Mouse (Mus musculus) forebrain, embryonic 14.5 days (tissue): ENCODE data around the gene Gm44973. TPM values are rescaled to one million over a fixed set of nuclear protein-coding genes. Genes with fewer than 3 reads are reported as not detected.

Experiments
- ATAC-seq: fragments of 200-750 bp; cut with Nextera tagmentation; 2 replicates; pipeline ENCODE4 v1.8.0; 2017; ENCODE audit warnings: mild to moderate bottlenecking, moderate library complexity
- DNase-seq: peaks from one replicate; pipeline ENCODE4 v3.0.0-alpha.2; 2015; ENCODE audit warnings: low spot score
- H3K27ac ChIP-seq: fragments of 300-500 bp; sonication (generic); 2 replicates; pipeline ENCODE4 v1.5.1; 2014; ENCODE audit warnings: low read depth, mild to moderate bottlenecking, control low read depth, low read length, moderate library complexity
- H3K27me3 ChIP-seq: fragments of 300-500 bp; sonication (generic); replicated peaks from 2 replicates; pipeline ENCODE4 v1.6.1; 2014; ENCODE audit warnings: low read length, control low read depth, mixed read lengths; ENCODE audit not compliant: control insufficient read depth, insufficient read depth
- H3K36me3 ChIP-seq: fragments of 300-500 bp; sonication (generic); 2 replicates; pipeline ENCODE4 v1.6.1; 2014; ENCODE audit warnings: low read length, control low read depth; ENCODE audit not compliant: control insufficient read depth, insufficient read depth
- H3K4me1 ChIP-seq: fragments of 300-500 bp; sonication (generic); 2 replicates; pipeline ENCODE4 v1.6.1; 2014; ENCODE audit warnings: antibody characterized with exemption, low read length, control low read depth; ENCODE audit not compliant: control insufficient read depth, insufficient read depth
- H3K4me2 ChIP-seq: fragments of 300-500 bp; sonication (generic); 2 replicates; pipeline ENCODE4 v1.6.1; 2014; ENCODE audit warnings: mild to moderate bottlenecking, control low read depth, low read length
- H3K4me3 ChIP-seq: fragments of 300-500 bp; sonication (generic); 2 replicates; pipeline ENCODE4 v1.5.1; 2014; ENCODE audit warnings: low read depth, low read length, control low read depth
- H3K9ac ChIP-seq: fragments of 300-500 bp; sonication (generic); 2 replicates; pipeline ENCODE4 v1.6.1; 2014; ENCODE audit warnings: mild to moderate bottlenecking, low read length, control low read depth, moderate library complexity
- H3K9me3 ChIP-seq: fragments of 300-500 bp; sonication (generic); replicated peaks from 2 replicates; pipeline ENCODE4 v1.6.1; 2016; ENCODE audit warnings: low read length, control low read depth, mixed read lengths; ENCODE audit not compliant: control insufficient read depth
- WGBS: fragments of 180-500 bp; shearing (Covaris S2); extraction: QIAGEN DNeasy Blood & Tissue Kit; methylation state at CpG from one replicate; pipeline ENCODE4 v1.1.7; 2014; 5-methylcytosine and 5-hydroxymethylcytosine counted together
- polyA plus RNA-seq: library from polyadenylated mRNA; unstranded; fragments of >200 nt; fragmentation: Nextera tagmentation; extraction: Ambion mirVana; gene quantifications from 2 replicates; pipeline ENCODE4 v1.2.1, GENCODE M21; 2014

Gene Gm44973
- polyA plus RNA-seq, result 0.59 and 1.9 TPM in 2 replicates

DNA sequence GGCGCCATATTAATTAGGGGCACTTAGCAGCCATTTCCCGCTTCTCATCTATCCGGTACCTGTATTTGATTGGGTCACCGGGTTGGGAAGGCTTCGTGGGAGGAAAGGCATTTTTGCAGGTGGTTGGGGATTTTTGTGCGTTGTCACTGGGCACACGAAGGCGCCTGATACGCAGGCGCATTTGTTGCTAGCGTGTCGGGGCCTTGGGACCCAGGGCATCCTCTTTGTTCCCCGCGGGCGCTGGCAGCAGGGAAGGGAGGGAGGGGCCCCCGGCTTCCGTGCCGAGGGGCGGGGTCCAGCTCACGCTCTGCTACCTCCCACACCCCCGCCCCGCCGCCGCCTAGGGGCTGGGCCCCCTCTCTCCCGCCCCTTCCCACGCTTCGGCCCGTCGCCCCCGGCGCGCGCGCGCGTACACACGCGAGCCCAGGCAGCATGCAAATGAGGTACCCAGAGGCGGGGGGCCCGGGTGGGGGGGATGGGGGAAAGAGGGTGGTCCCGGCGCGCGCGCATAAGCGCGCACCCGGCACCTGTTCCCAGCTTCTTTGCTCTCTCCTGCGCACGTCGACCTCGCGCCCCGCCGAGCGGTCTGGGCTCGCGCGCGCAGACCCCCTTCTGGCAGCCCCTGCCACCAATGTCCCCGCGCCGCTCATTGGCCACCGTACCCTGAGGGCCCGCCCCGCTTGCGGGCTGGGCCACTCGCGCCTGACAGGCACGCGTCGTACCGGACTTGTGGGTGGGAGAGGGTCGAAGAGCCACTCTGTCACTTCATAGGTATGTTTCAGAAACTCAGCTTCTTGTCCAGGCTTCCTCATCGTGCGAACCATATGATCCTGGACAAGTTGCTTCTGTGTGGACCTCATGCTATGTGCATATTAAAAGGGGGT, at the start of gene Gm44973:
Gene Gm44973, plus strand, starts transcription at position 379 of the 884 bp plus-strand sequence.
- DNase-seq, result peak; percentile 97
- peaks cover 5% of the 10 kb centered on the region; the same call in 1 of the 2 replicates for H3K4me1 ChIP-seq
- H3K36me3 ChIP-seq, result peaks cover 26% of the 10 kb centered on the region
- ATAC-seq, result peak; percentile 78
- under 1% methylated on average over 60 of the region's 76 CpGs for WGBS
- H3K27me3 ChIP-seq, result no peaks in the 10 kb centered on the region
- H3K4me2 ChIP-seq, result peak within 1 kb of the TSS; percentile 59
- H3K4me3 ChIP-seq, result peak within 1 kb of the TSS; percentile 70
- peak within 1 kb of the TSS; percentile 99 for H3K27ac ChIP-seq
- H3K9ac ChIP-seq, result peak within 1 kb of the TSS; percentile 88
- no peaks in the 10 kb centered on the region for H3K9me3 ChIP-seq

DNA sequence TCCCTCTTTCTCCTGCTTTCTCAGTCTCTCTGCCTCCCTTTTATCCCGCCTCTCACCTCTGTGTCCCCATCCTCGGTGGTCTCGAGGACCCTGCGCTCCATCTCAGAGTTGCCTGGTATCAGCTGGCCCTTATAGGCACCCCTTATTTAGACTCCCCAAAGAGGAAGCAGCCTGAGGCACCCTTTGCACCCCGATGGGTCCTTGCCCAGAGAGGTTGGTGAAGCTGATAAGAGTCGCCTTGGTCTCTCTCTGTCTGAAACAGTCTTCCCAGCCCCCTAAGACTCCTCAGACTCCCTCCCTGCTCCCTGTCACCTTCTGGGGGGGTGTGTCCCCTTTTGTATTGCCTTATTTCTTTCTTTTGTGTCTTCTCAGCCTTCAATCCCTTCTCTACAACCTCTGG, 44.2 kb upstream of the Gm44973 start, which contains the start of gene Sbk3:
Gene Sbk3, minus strand, starts transcription at position 101 of the 400 bp plus-strand sequence.
- Histone ChIP-seq H3K27me3 (no peaks in the 10 kb centered on the region), H3K27ac (no peak within 1 kb of the TSS), H3K9me3 (no peaks in the 10 kb centered on the region), H3K36me3 (no peaks in the 10 kb centered on the region), H3K9ac (no peak within 1 kb of the TSS), H3K4me2 (no peak within 1 kb of the TSS), H3K4me3 (no peak within 1 kb of the TSS), H3K4me1 (no peaks in the 10 kb centered on the region)
- ATAC-seq (no peak), DNase-seq (no peak)
- 31% methylated on average over 6 of the region's 6 CpGs for WGBS

DNA sequence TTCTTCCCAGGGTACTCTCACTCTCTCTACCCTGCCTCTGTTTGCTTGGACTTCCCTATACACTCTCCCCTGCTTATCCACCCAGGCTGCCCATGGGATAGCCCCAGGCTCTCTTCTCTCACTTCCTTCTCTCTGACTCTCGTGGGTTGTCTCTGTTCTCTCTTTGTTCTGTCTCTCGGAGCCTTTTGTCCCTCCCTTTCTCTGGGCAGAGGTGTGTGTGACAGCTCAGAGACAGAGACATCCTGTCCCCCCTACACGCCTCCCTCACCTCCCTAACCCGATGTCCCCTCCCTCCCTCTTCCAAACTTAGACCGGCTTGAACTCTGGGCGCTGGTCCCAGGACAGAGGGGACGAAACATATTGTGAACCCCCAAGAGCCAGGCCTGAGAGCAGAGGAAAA, 43.6 kb upstream of the Gm44973 start:
- DNase-seq, result no peak
- no peak overlapping the region for H3K4me3 ChIP-seq
- no peak overlapping the region for H3K27ac ChIP-seq
- H3K4me1 ChIP-seq, result no peaks in the 10 kb centered on the region
- peaks cover under 1% of the 10 kb centered on the region; the same call in 1 of the 2 replicates for H3K9me3 ChIP-seq
- WGBS, result 19% methylated on average over 7 of the region's 7 CpGs
- no peak overlapping the region for H3K9ac ChIP-seq
- no peaks in the 10 kb centered on the region for H3K36me3 ChIP-seq
- ATAC-seq, result no peak
- no peak overlapping the region for H3K4me2 ChIP-seq
- no peaks in the 10 kb centered on the region for H3K27me3 ChIP-seq

DNA sequence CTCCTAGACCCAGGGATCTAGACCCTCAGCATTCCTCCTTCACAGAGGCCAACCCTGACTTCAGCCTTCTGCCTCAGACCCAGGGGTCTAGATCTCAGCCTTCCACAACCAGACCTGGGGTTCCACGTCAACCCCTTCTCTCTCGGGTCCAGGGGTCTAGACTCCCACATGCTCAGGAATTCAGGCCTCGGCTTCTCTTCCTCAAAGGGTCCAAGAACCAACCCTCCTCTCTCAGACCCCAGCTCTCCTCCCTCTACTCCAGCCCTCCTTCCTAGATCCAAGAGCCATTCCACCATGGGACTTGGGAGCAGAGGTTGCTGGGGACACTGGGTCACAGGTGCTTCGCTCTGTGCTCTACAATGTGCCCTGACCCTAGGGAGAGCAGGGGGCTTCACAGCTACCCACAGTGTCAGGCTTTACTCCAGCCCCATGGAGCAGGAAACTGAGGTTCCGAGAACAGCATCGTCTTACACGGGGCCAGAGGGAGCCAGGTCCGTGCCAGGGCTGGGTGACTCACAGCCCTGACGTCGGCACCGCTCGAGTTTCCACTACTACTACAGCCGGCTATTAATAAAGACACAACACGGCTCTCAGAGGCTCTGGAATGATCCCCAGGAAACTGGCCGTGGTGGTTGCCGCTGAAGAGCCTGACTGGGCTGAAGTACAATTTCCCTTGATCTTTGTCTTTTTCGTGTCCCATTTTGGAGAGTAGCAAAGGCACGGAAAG, 42.8 kb upstream of the Gm44973 start:
- Histone ChIP-seq H3K36me3 (no peaks in the 10 kb centered on the region), H3K9me3 (peaks cover 3% of the 10 kb centered on the region; the same call in 1 of the 2 replicates), H3K4me1 (no peaks in the 10 kb centered on the region), H3K27me3 (no peaks in the 10 kb centered on the region), H3K4me3 (no peak overlapping the region), H3K27ac (no peak overlapping the region), H3K9ac (no peak overlapping the region), H3K4me2 (no peak overlapping the region)
- 83% methylated on average over 18 of the region's 18 CpGs for WGBS
- no peak for DNase-seq
- no peak for ATAC-seq

DNA sequence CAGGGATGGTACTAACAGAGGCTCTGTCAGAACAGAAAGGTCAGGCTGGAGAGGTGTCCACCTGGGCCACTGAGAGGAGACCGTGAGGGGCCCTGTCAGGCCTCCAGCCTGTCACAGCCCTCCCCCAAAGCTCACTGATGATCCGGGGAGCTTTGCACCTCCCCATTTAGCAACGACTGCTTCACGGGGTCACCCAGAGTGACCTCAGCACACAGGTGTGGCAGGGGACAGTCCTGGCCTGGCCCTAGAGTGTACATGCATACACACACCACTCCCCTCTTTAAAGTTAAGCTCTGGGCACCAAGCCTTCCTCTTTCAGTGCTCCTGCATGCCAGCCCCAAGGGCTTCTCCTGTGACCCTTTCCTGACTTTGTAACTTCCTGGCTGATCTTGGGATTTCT, 39.8 kb upstream of the Gm44973 start:
- Histone ChIP-seq H3K27ac (no peak overlapping the region), H3K27me3 (no peaks in the 10 kb centered on the region), H3K4me1 (no peaks in the 10 kb centered on the region), H3K9ac (no peak overlapping the region), H3K36me3 (no peaks in the 10 kb centered on the region), H3K9me3 (peaks cover 3% of the 10 kb centered on the region; the same call in 1 of the 2 replicates), H3K4me3 (no peak overlapping the region), H3K4me2 (no peak overlapping the region)
- ATAC-seq (no peak), DNase-seq (no peak)
- WGBS, result 77% methylated on average over 4 of the region's 4 CpGs

DNA sequence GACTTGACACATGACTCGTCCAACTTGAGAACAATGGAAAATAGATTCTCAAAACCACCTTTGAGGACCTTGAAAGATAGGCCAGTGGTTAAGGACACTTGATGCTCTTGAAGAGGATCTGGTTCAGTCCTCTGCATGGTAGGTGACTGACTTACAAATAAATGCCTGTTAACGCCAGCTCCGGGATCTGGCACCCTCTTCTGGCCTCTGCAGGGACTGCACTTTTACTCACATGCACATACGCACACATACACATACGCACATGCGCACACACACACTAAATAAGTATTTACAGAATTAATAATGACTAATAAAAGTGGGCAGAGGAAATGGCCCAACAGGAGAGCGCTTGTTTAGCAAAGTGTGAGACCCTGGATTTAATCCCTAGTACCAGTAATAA, 38.5 kb upstream of the Gm44973 start:
- no peaks in the 10 kb centered on the region for H3K4me1 ChIP-seq
- DNase-seq (no peak), ATAC-seq (no peak)
- H3K36me3 ChIP-seq, result no peaks in the 10 kb centered on the region
- WGBS, result 93% methylated on average over 7 of the region's 7 CpGs
- H3K27ac ChIP-seq, result no peak overlapping the region
- no peak overlapping the region for H3K4me2 ChIP-seq
- H3K4me3 ChIP-seq, result no peak overlapping the region
- H3K9me3 ChIP-seq, result peaks cover 3% of the 10 kb centered on the region; the same call in 1 of the 2 replicates
- H3K9ac ChIP-seq, result no peak overlapping the region
- H3K27me3 ChIP-seq, result no peaks in the 10 kb centered on the region

DNA sequence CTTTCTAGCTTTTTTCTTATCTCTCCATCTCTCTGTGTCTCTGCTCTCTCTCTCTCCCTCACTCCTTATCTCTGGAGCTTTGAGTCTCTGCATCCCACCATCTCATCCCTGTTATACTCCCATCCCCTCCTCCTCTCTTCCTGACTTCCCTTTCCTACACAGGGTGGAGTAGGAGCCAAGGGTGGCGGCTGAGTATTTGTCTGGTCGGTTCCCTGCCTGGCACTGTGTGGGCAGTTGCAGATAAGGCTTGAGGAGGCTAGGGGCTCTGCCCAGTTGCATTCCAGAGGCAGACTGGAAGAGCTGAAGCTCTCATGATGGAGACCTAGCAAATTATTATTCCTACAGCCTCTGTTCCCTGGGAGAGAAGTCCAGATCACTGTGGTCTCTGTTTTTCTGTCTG, 27.0 kb upstream of the Gm44973 start:
- DNase-seq, result no peak
- Histone ChIP-seq H3K9me3 (no peaks in the 10 kb centered on the region), H3K9ac (no peak overlapping the region), H3K4me2 (no peak overlapping the region), H3K27me3 (no peaks in the 10 kb centered on the region), H3K4me1 (no peaks in the 10 kb centered on the region), H3K36me3 (peaks cover 21% of the 10 kb centered on the region), H3K27ac (no peak overlapping the region), H3K4me3 (no peak overlapping the region)
- WGBS, result 68% methylated on average over 2 of the region's 2 CpGs
- no peak for ATAC-seq

DNA sequence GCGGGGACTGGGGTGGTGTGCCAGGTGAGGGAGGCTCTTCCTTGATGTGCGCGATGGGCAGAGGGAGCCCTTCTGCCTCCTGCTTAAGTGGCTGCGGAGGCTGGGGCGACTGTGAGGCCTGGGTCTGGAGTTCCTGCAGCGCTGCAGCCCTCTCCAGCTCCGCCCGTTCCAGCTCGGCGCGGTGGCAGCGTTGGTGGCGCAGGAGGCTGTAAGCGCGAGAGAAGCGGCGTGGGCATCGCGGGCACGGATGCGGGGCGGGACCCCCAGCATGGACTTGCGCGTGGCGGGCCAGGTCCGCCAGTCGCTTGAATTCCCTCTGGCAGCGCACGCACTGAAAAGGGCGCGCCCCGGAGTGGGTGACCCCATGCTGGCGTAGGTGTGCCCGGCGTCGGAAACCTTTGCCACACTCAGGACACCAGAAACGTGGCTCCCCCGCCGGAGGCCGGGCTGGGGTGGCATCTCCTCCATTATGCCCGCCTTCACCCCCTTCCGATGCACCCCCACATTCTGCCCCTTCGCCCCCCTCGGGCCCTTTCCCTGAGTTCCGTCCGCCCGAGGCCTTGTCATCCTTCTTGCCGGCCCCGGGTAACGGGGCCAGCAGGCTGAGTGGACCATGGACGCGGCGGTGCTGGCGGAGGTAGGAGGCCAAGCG, 21.8 kb upstream of the Gm44973 start:
- no peaks in the 10 kb centered on the region for H3K27me3 ChIP-seq
- H3K4me1 ChIP-seq, result peaks cover 10% of the 10 kb centered on the region
- ATAC-seq (no peak), DNase-seq (no peak)
- H3K9ac ChIP-seq, result peak overlapping the region; percentile 48
- H3K36me3 ChIP-seq, result peaks cover 31% of the 10 kb centered on the region
- peak overlapping the region; percentile 69 for H3K4me2 ChIP-seq
- WGBS, result 42% methylated on average over 50 of the region's 55 CpGs
- no peaks in the 10 kb centered on the region for H3K9me3 ChIP-seq
- H3K27ac ChIP-seq, result no peak overlapping the region
- H3K4me3 ChIP-seq, result peak overlapping the region; percentile 80
